7 mouse cellular contexts compared by ENCODE assay signal in the genomic region with DNA sequence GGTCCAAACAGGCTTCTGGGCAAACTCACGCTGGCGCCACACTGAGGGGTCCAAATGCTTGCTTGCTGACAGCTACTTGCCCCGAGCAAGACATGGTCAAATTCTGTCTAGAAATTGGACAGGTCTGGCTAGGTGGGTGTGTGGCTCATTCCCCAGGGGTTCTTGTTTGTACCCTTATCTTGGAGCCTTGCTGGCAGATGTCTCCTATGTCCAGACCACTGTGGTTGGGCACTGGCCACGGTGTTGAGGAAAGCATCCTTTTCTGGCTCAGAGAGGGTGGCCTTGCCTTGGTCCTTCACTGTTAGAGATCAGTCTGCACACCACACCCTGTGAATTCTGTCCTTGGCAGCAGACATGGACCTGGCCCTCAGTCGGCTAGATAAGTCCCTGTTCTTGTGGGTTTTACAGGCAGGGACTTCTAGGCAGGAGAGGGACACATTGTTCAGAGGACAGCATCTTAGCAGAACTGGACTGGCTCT. TPM values are rescaled to one million over a fixed set of nuclear protein-coding genes. Genes with fewer than 3 reads are reported as not detected.
DNase-seq lines count a peak whose midpoint lies in the region; ATAC-seq and TF ChIP-seq lines count a peak whose summit lies in the region.

No protein-coding gene starts in this region.

- H3K4me3 ChIP-seq in kidney, postnatal 0 days (replicated peaks; ENCODE audit: low read depth, low read length), result no peak overlapping the region
- peak overlapping the region; percentile 14; the same call in 1 of the 2 replicates for H3K4me3 ChIP-seq in embryonic facial prominence, embryonic 10.5 days
- no peak overlapping the region for H3K4me3 ChIP-seq in liver, embryonic 12.5 days

- H3K4me2 ChIP-seq in kidney, postnatal 0 days (ENCODE audit: low read length), result peak overlapping the region; percentile 97
- H3K4me2 ChIP-seq in liver, embryonic 12.5 days, result peak overlapping the region; percentile 98

- peak overlapping the region; percentile 9; the same call in 1 of the 2 replicates for H3K9ac ChIP-seq in kidney, postnatal 0 days (ENCODE audit: low read depth, low read length)
- no peak overlapping the region for H3K9ac ChIP-seq in liver, embryonic 12.5 days

- no peaks in the 10 kb centered on the region for H3K27me3 ChIP-seq in kidney, postnatal 0 days (ENCODE audit: insufficient read depth, low read length)
- H3K27me3 ChIP-seq in embryonic facial prominence, embryonic 10.5 days (replicated peaks; ENCODE audit: low read depth, poor library complexity, severe bottlenecking), result peaks cover 27% of the 10 kb centered on the region
- peaks cover 25% of the 10 kb centered on the region for H3K27me3 ChIP-seq in liver, embryonic 12.5 days (replicated peaks)

- no peaks in the 10 kb centered on the region for H3K36me3 ChIP-seq in kidney, postnatal 0 days (ENCODE audit: insufficient read depth, low read length)
- no peaks in the 10 kb centered on the region for H3K36me3 ChIP-seq in embryonic facial prominence, embryonic 10.5 days (replicated peaks)
- peaks cover 4% of the 10 kb centered on the region; the same call in 1 of the 2 replicates for H3K36me3 ChIP-seq in liver, embryonic 12.5 days

- no peak for DNase-seq in kidney, postnatal 0 days (ENCODE audit: low spot score)
- DNase-seq in kidney, postnatal 10 days, result no peak
- DNase-seq in embryonic facial prominence, embryonic 10.5 days (ENCODE audit: low spot score), result no peak
- DNase-seq in heart, adult 9 months (ENCODE audit: low spot score in 2 of 2), result peak; percentile 36 to 46
- DNase-seq in thymus, postnatal 4 days, result no peak
- no peak for DNase-seq in yolk sac, embryonic 10.5 days (ENCODE audit: low spot score)

- H3K9me3 ChIP-seq in kidney, postnatal 0 days (replicated peaks; ENCODE audit: low read length), result no peaks in the 10 kb centered on the region
- H3K9me3 ChIP-seq in embryonic facial prominence, embryonic 10.5 days, result no peaks in the 10 kb centered on the region
- no peaks in the 10 kb centered on the region for H3K9me3 ChIP-seq in liver, embryonic 12.5 days (replicated peaks)

- H3K4me1 ChIP-seq in kidney, postnatal 0 days (replicated peaks; ENCODE audit: insufficient read depth, low read length), result peaks cover 39% of the 10 kb centered on the region
- peaks cover 70% of the 10 kb centered on the region for H3K4me1 ChIP-seq in embryonic facial prominence, embryonic 10.5 days
- H3K4me1 ChIP-seq in liver, embryonic 12.5 days, result peaks cover 77% of the 10 kb centered on the region

- 69% methylated on average over 5 of the region's 5 CpGs for WGBS in kidney, postnatal 0 days
- 76% methylated on average over 5 of the region's 5 CpGs for WGBS in embryonic facial prominence, embryonic 10.5 days
- 28% methylated on average over 5 of the region's 5 CpGs for WGBS in liver, embryonic 12.5 days (ENCODE audit: insufficient replicate concordance)

- peak overlapping the region; percentile 96 for H3K27ac ChIP-seq in kidney, postnatal 0 days
- H3K27ac ChIP-seq in embryonic facial prominence, embryonic 10.5 days (replicated peaks), result peak overlapping the region; percentile 37; the same call in 1 of the 2 replicates
- peak overlapping the region; percentile 89 for H3K27ac ChIP-seq in liver, embryonic 12.5 days

- no peak for ATAC-seq in kidney, postnatal 0 days (replicated peaks; ENCODE audit: low FRiP score, low read depth)
- no peak for ATAC-seq in liver, embryonic 12.5 days

- TF ChIP-seq CTCF in kidney, postnatal 0 days (IDR thresholded peaks at IDR 0.05; ENCODE audit: low read depth), result no peak

RNA-seq across cellular contexts. Expression of a gene that starts 3.3 kb away (rescaled TPM):
- polyA plus RNA-seq in kidney, postnatal 0 days (2015; fragmentation: Nextera tagmentation; extraction: Ambion mirVana), result 109 and 115 TPM in 2 replicates
- 32.6 and 34.2 TPM in 2 replicates for polyA plus RNA-seq in embryonic facial prominence, embryonic 10.5 days (2016; fragmentation: Nextera tagmentation; extraction: Ambion mirVana)
- 56.1 and 60.9 TPM in 2 replicates for polyA plus RNA-seq in liver, embryonic 12.5 days (2016; fragmentation: Nextera tagmentation; extraction: Ambion mirVana)

RNA-seq across cellular contexts. Expression of a gene that starts 3.4 kb away (rescaled TPM):
- polyA plus RNA-seq in kidney, postnatal 0 days (2015; fragmentation: Nextera tagmentation; extraction: Ambion mirVana), result 68.5 and 72.2 TPM in 2 replicates
- polyA plus RNA-seq in embryonic facial prominence, embryonic 10.5 days (2016; fragmentation: Nextera tagmentation; extraction: Ambion mirVana), result 84.0 and 86.0 TPM in 2 replicates
- 74.6 and 76.1 TPM in 2 replicates for polyA plus RNA-seq in liver, embryonic 12.5 days (2016; fragmentation: Nextera tagmentation; extraction: Ambion mirVana)

RNA-seq across cellular contexts. Expression of a gene that starts 11.1 kb away (rescaled TPM):
- polyA plus RNA-seq in kidney, postnatal 0 days (2015; fragmentation: Nextera tagmentation; extraction: Ambion mirVana), result 36.1 and 37.2 TPM in 2 replicates
- 20.6 and 22.4 TPM in 2 replicates for polyA plus RNA-seq in embryonic facial prominence, embryonic 10.5 days (2016; fragmentation: Nextera tagmentation; extraction: Ambion mirVana)
- 5.7 and 6.2 TPM in 2 replicates for polyA plus RNA-seq in liver, embryonic 12.5 days (2016; fragmentation: Nextera tagmentation; extraction: Ambion mirVana)

RNA-seq across cellular contexts. Expression of a gene that starts 17.4 kb away (rescaled TPM):
- 16.1 and 20.5 TPM in 2 replicates for polyA plus RNA-seq in kidney, postnatal 0 days (2015; fragmentation: Nextera tagmentation; extraction: Ambion mirVana)
- polyA plus RNA-seq in embryonic facial prominence, embryonic 10.5 days (2016; fragmentation: Nextera tagmentation; extraction: Ambion mirVana), result 6.6 and 8.3 TPM in 2 replicates
- polyA plus RNA-seq in liver, embryonic 12.5 days (2016; fragmentation: Nextera tagmentation; extraction: Ambion mirVana), result 3.7 and 5.8 TPM in 2 replicates

RNA-seq across cellular contexts. Expression of a gene that starts 23.3 kb away (rescaled TPM):
- polyA plus RNA-seq in kidney, postnatal 0 days (2015; fragmentation: Nextera tagmentation; extraction: Ambion mirVana), result 68.0 and 72.9 TPM in 2 replicates
- polyA plus RNA-seq in embryonic facial prominence, embryonic 10.5 days (2016; fragmentation: Nextera tagmentation; extraction: Ambion mirVana), result 13.2 and 14.3 TPM in 2 replicates
- 16.6 and 17.8 TPM in 2 replicates for polyA plus RNA-seq in liver, embryonic 12.5 days (2016; fragmentation: Nextera tagmentation; extraction: Ambion mirVana)

Comparison
In these comparisons a context has a peak if more than half of its experiments do, and no peak if none do; other contexts are left out.
1. DNase-seq: peak in heart, adult 9 months (2 of 2); none in kidney, postnatal 0 days (single experiment), kidney, postnatal 10 days (single experiment), embryonic facial prominence, embryonic 10.5 days (single experiment), thymus, postnatal 4 days (single experiment) and yolk sac, embryonic 10.5 days (single experiment).
2. H3K27ac ChIP-seq: peak in every context shown above with its lines; median percentile 96 in kidney, postnatal 0 days; 89 in liver, embryonic 12.5 days; 37 in embryonic facial prominence, embryonic 10.5 days.